Mouse (Mus musculus) small intestine, adult 2 months (tissue): Measurements from ENCODE around the gene Nfkb1. TPM values are rescaled to one million over a fixed set of nuclear protein-coding genes. Genes with fewer than 3 reads are reported as not detected.

Source experiments
- H3K27ac ChIP-seq: fragments of 200-500 bp; 2 replicates; pipeline ENCODE4 v1.5.1; 2012; ENCODE audit warnings: low read depth, low read length, control low read depth, inconsistent platforms; ENCODE audit not compliant: insufficient read depth
- H3K27me3 ChIP-seq: fragments of 200-500 bp; 2 replicates; pipeline ENCODE4 v1.6.1; 2012; ENCODE audit warnings: mild to moderate bottlenecking, moderate library complexity, low read length, inconsistent platforms; ENCODE audit not compliant: control insufficient read depth, insufficient read depth
- H3K36me3 ChIP-seq: fragments of 200-500 bp; 2 replicates; pipeline ENCODE4 v1.6.1; 2012; ENCODE audit warnings: mild to moderate bottlenecking, low read length, control low read depth, inconsistent platforms; ENCODE audit not compliant: control insufficient read depth, insufficient read depth
- H3K4me1 ChIP-seq: fragments of 200-500 bp; 2 replicates; pipeline ENCODE4 v1.6.1; 2012; ENCODE audit warnings: low read length, inconsistent platforms, mixed read lengths; ENCODE audit not compliant: control insufficient read depth, insufficient read depth, insufficient read length
- H3K4me3 ChIP-seq: fragments of 200-500 bp; 2 replicates; pipeline ENCODE4 v1.5.1; 2012; ENCODE audit warnings: low read depth, mild to moderate bottlenecking, control low read depth, inconsistent platforms, low read length, moderate library complexity
- CTCF ChIP-seq: fragments of 200-500 bp; IDR thresholded peaks from 2 replicates; pipeline ENCODE4 v1.5.1; 2012; ENCODE audit warnings: low read depth, mild to moderate bottlenecking, control low read depth, inconsistent platforms, low read length, moderate library complexity, mixed read lengths; ENCODE audit not compliant: insufficient replicate concordance, insufficient read length; ENCODE audit errors: extremely low read depth
- POLR2A ChIP-seq: fragments of 200-500 bp; IDR thresholded peaks from 2 replicates; pipeline ENCODE4 v1.6.1; 2012; ENCODE audit warnings: low read depth, mild to moderate bottlenecking, control low read depth, inconsistent platforms, low read length, moderate library complexity
- WGBS: fragments of 180-500 bp; shearing (Covaris S2); methylation state at CpG from one replicate; pipeline ENCODE4 v1.1.7; 2018; 5-methylcytosine and 5-hydroxymethylcytosine counted together
- polyA plus RNA-seq: library from polyadenylated mRNA; depleted of rRNA; stranded (reverse); fragments of >200 nt; gene quantifications from 2 replicates; pipeline ENCODE4 v1.2.3, GENCODE M21; 2012

Nfkb1 gene
- polyA plus RNA-seq, 1 experiment = 94.2 TPM

- 39% methylated on average over 9 of the region's 9 CpGs for WGBS
- 0 out of 2 replicates have a peak, but pooled peaks cover 1% of the 10 kb centered on the region for H3K36me3 ChIP-seq
Observed at GRCm38 (mm10) chr3:135687965-135688364, 3.4 kb downstream of the Nfkb1 start.

GRCm38 (mm10) chr3:135686419-135686818 lies 4.9 kb downstream of the Nfkb1 start:
- Histone ChIP-seq H3K4me3 (no peak overlapping the region), H3K27me3 (no peaks in the 10 kb centered on the region), H3K36me3 (0 out of 2 replicates have a peak, but pooled peaks cover 1% of the 10 kb centered on the region), H3K27ac (no peak overlapping the region; the same call in 1 of the 2 replicates), H3K4me1 (peaks cover 16% of the 10 kb centered on the region; the same call in 1 of the 2 replicates)
- 81% methylated on average over 5 of the region's 5 CpGs for WGBS
- TF ChIP-seq POLR2A (no peak), CTCF (no peak)

More at GRCm38 (mm10) chr3:135687965-135688364, 3.4 kb downstream of the Nfkb1 start:
- peak overlapping the region; percentile 20; the same call in 1 of the 2 replicates for H3K27ac ChIP-seq
- TF ChIP-seq CTCF = no peak
- no peak for TF ChIP-seq POLR2A
- H3K4me3 ChIP-seq = no peak overlapping the region
- no peaks in the 10 kb centered on the region for H3K27me3 ChIP-seq
- peaks cover 18% of the 10 kb centered on the region; the same call in 1 of the 2 replicates for H3K4me1 ChIP-seq

GRCm38 (mm10) chr3:135683275-135683674 lies 8.1 kb downstream of the Nfkb1 start:
- peaks cover 14% of the 10 kb centered on the region; the same call in 1 of the 2 replicates for H3K4me1 ChIP-seq
- no peak overlapping the region for H3K27ac ChIP-seq
- H3K4me3 ChIP-seq = no peak overlapping the region
- H3K27me3 ChIP-seq = no peaks in the 10 kb centered on the region
- 0 out of 2 replicates have a peak, but pooled peaks cover 1% of the 10 kb centered on the region for H3K36me3 ChIP-seq
- 67% methylated on average over 6 of the region's 6 CpGs for WGBS
- TF ChIP-seq CTCF (no peak), POLR2A (no peak)

GRCm38 (mm10) chr3:135682240-135682639 lies 9.1 kb downstream of the Nfkb1 start:
- H3K36me3 ChIP-seq = 0 out of 2 replicates have a peak, but pooled peaks cover 1% of the 10 kb centered on the region
- peaks cover 9% of the 10 kb centered on the region; the same call in 1 of the 2 replicates for H3K4me1 ChIP-seq
- no peak overlapping the region for H3K4me3 ChIP-seq
- no peak overlapping the region for H3K27ac ChIP-seq
- H3K27me3 ChIP-seq = no peaks in the 10 kb centered on the region
- TF ChIP-seq POLR2A (no peak), CTCF (no peak)
- WGBS = 67% methylated on average over 3 of the region's 3 CpGs

GRCm38 (mm10) chr3:135681272-135681783 lies 10.0 kb downstream of the Nfkb1 start:
- Histone ChIP-seq H3K27me3 (no peaks in the 10 kb centered on the region), H3K4me1 (peaks cover 11% of the 10 kb centered on the region; the same call in 1 of the 2 replicates), H3K36me3 (no peaks in the 10 kb centered on the region), H3K27ac (no peak overlapping the region), H3K4me3 (no peak overlapping the region)
- no peak for TF ChIP-seq CTCF
- 57% methylated on average over 8 of the region's 8 CpGs for WGBS

GRCm38 (mm10) chr3:135680213-135680843 lies 11.0 kb downstream of the Nfkb1 start:
- Histone ChIP-seq H3K27ac (no peak overlapping the region), H3K4me1 (peaks cover 14% of the 10 kb centered on the region; the same call in 1 of the 2 replicates), H3K27me3 (no peaks in the 10 kb centered on the region), H3K36me3 (no peaks in the 10 kb centered on the region), H3K4me3 (no peak overlapping the region)
- 82% methylated on average over 6 of the region's 6 CpGs for WGBS
- TF ChIP-seq POLR2A (no peak), CTCF (no peak)

GRCm38 (mm10) chr3:135677064-135677463 lies 14.3 kb downstream of the Nfkb1 start:
- H3K36me3 ChIP-seq = no peaks in the 10 kb centered on the region
- TF ChIP-seq CTCF (no peak), POLR2A (no peak)
- peaks cover 27% of the 10 kb centered on the region; the same call in 1 of the 2 replicates for H3K4me1 ChIP-seq
- no peak overlapping the region for H3K27ac ChIP-seq
- H3K4me3 ChIP-seq = no peak overlapping the region
- 31% methylated on average over 5 of the region's 5 CpGs for WGBS
- no peaks in the 10 kb centered on the region for H3K27me3 ChIP-seq
